Mouse (Mus musculus) erythroblast, embryonic 14.5 days (primary cell): ENCODE results near the gene Fn3krp.

Source experiments
- GATA1 ChIP-seq: IDR thresholded peaks from 2 replicates; pipeline ENCODE4 v1.6.1; 2012; ENCODE audit warnings: low read length, inconsistent platforms, mixed read lengths
- TAL1 ChIP-seq: IDR thresholded peaks from 3 replicates; pipeline ENCODE4 v1.6.1; 2012; ENCODE audit warnings: low read length, inconsistent platforms, mixed read lengths

DNA sequence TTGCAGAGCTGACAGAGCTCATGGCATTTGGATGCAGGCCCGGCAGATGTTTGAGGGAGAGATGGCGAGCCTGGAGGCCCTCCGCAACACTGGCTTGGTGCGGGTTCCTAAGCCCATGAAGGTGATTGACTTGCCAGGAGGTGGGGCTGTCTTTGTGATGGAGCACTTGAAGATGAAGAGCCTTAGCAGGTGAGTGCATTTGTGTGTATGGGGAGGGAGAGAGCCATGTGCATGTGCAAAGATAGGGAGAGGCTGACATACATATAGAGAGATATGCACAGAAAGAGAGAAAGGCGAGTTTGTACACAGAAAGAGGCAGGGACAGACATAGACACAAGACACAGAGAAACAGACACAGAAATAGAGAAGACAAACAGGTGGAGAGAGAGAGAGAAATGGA, 16.0 kb downstream of the Fn3krp start:
- no peak for TF ChIP-seq GATA1
- peak; percentile 51; the same call in 1 of the 3 replicates for TF ChIP-seq TAL1
